Mouse (Mus musculus) MEL (cell line): ENCODE measurements around the gene Gsto2. TPM values are rescaled to one million over a fixed set of nuclear protein-coding genes. Genes with fewer than 3 reads are reported as not detected.

ENCODE experiments used
- DNase-seq: peaks from one replicate; pipeline ENCODE4 v3.0.0; 2011; ENCODE audit warnings: low read depth, low spot score
- H3K27ac ChIP-seq: 2 replicates; pipeline ENCODE4 v1.5.1; 2012; ENCODE audit warnings: low read depth, mild to moderate bottlenecking, control low read depth, low read length, moderate library complexity; ENCODE audit not compliant: control insufficient read depth
- H3K27me3 ChIP-seq, 2 experiments: fragments of 150-350 bp in 1 of 2; sonication (generic) in 1 of 2; 2 replicates each; pipeline ENCODE4 v1.6.1; 2012; ENCODE audit warnings: low read length in 2 of 2, mild to moderate bottlenecking in 2 of 2, improper control_type of control experiment in 1 of 2, moderate library complexity in 1 of 2; ENCODE audit not compliant: insufficient read depth in 2 of 2, control insufficient read depth in 1 of 2
- H3K36me3 ChIP-seq, 2 experiments: 2 replicates each; pipeline ENCODE4 v1.6.1; 2012 to 2014; ENCODE audit warnings: low read length in 2 of 2, improper control_type of control experiment in 1 of 2, inconsistent platforms in 1 of 2, mild to moderate bottlenecking in 1 of 2; ENCODE audit not compliant: insufficient read depth in 2 of 2, control insufficient read depth in 1 of 2
- H3K4me1 ChIP-seq, 2 experiments: fragments of 150-350 bp in 1 of 2; sonication (generic) in 1 of 2; 2 replicates each; pipeline ENCODE4 v1.6.1; 2012; ENCODE audit warnings: low read length in 2 of 2, improper control_type of control experiment in 1 of 2, mild to moderate bottlenecking in 1 of 2; ENCODE audit not compliant: insufficient read depth in 2 of 2, control insufficient read depth in 1 of 2
- H3K4me3 ChIP-seq, 2 experiments: fragments of 150-350 bp in 1 of 2; sonication (generic) in 1 of 2; 2 replicates each; pipeline ENCODE4 v1.5.1; 2012; ENCODE audit warnings: low read depth in 2 of 2, low read length in 2 of 2, mild to moderate bottlenecking in 2 of 2, moderate library complexity in 2 of 2, control low read depth in 1 of 2, improper control_type of control experiment in 1 of 2; ENCODE audit not compliant: control insufficient read depth in 1 of 2, insufficient read depth in 1 of 2
- H3K79me2 ChIP-seq: 2 replicates; pipeline ENCODE4 v1.6.1; 2012; ENCODE audit warnings: mild to moderate bottlenecking, low read length, moderate library complexity; ENCODE audit not compliant: control insufficient read depth, poor library complexity, insufficient read depth
- H3K9ac ChIP-seq: 2 replicates; pipeline ENCODE4 v1.6.1; 2012; ENCODE audit warnings: low read depth, mild to moderate bottlenecking, control low read depth, low read length, moderate library complexity; ENCODE audit not compliant: control insufficient read depth, poor library complexity, severe bottlenecking
- H3K9me3 ChIP-seq: fragments of 150-350 bp; sonication (generic); replicated peaks from 2 replicates; pipeline ENCODE4 v1.6.1; 2012; ENCODE audit warnings: mild to moderate bottlenecking, low read length, improper control_type of control experiment, moderate library complexity; ENCODE audit not compliant: insufficient read depth
- BHLHE40 ChIP-seq: IDR thresholded peaks from 2 replicates; pipeline ENCODE4 v1.6.1; 2012; ENCODE audit warnings: low read depth, mild to moderate bottlenecking, inconsistent platforms, low read length, improper control_type of control experiment, borderline replicate concordance
- CTCF ChIP-seq, 3 experiments: IDR thresholded peaks in 2 of 3; conservative IDR thresholded peaks in 1 of 3; 2 replicates each; pipeline ENCODE4 v1.5.1; 2011 to 2012; ENCODE audit warnings: low read length in 3 of 3, low read depth in 2 of 3, mild to moderate bottlenecking in 2 of 3, improper control_type of control experiment in 1 of 3, inconsistent platforms in 1 of 3, mixed read lengths in 1 of 3, moderate library complexity in 1 of 3; ENCODE audit not compliant: control insufficient read depth in 1 of 3, insufficient read depth in 1 of 3, poor library complexity in 1 of 3, severe bottlenecking in 1 of 3
- E2F4 ChIP-seq: IDR thresholded peaks from 2 replicates; pipeline ENCODE4 v1.6.1; 2011; ENCODE audit warnings: low read depth, low read length, improper control_type of control experiment, borderline replicate concordance
- ELF1 ChIP-seq: IDR thresholded peaks from 2 replicates; pipeline ENCODE4 v1.6.1; 2014; ENCODE audit warnings: low read depth, mild to moderate bottlenecking, inconsistent platforms, low read length, improper control_type of control experiment, moderate library complexity
- EP300 ChIP-seq, 2 experiments: IDR thresholded peaks; 2 replicates each; pipeline ENCODE4 v1.6.1; 2011; ENCODE audit warnings: improper control_type of control experiment in 2 of 2, low read length in 2 of 2, low read depth in 1 of 2, mild to moderate bottlenecking in 1 of 2
- GATA1 ChIP-seq: IDR thresholded peaks from 2 replicates; pipeline ENCODE4 v1.6.1; 2011; ENCODE audit warnings: low read depth, low read length, improper control_type of control experiment
- HCFC1 ChIP-seq: IDR thresholded peaks from 2 replicates; pipeline ENCODE4 v1.6.1; 2012; ENCODE audit warnings: low read depth, mild to moderate bottlenecking, inconsistent platforms, low read length, improper control_type of control experiment, moderate library complexity
- JUND ChIP-seq: IDR thresholded peaks from 2 replicates; pipeline ENCODE4 v1.6.1; 2011; ENCODE audit warnings: low read depth, mild to moderate bottlenecking, improper control_type of control experiment, low read length
- KAT2A ChIP-seq: conservative IDR thresholded peaks from 2 replicates; pipeline ENCODE4 v1.6.1; 2012; ENCODE audit warnings: low read depth, low read length, improper control_type of control experiment, inconsistent platforms
- MAFK ChIP-seq: IDR thresholded peaks from 2 replicates; pipeline ENCODE4 v1.6.1; 2011; ENCODE audit warnings: low read depth, mild to moderate bottlenecking, low read length, improper control_type of control experiment, borderline replicate concordance
- MAX ChIP-seq: IDR thresholded peaks from 2 replicates; pipeline ENCODE4 v1.6.1; 2011; ENCODE audit warnings: low read length, improper control_type of control experiment
- MEF2A ChIP-seq: IDR thresholded peaks from 2 replicates; pipeline ENCODE4 v1.6.1; 2014; ENCODE audit warnings: low read depth, mild to moderate bottlenecking, inconsistent platforms, low read length, improper control_type of control experiment; ENCODE audit not compliant: poor library complexity, insufficient replicate concordance, severe bottlenecking; ENCODE audit errors: extremely low read depth
- MXI1 ChIP-seq: IDR thresholded peaks from 2 replicates; pipeline ENCODE4 v1.6.1; 2011; ENCODE audit warnings: mild to moderate bottlenecking, low read depth, low read length, improper control_type of control experiment
- MYB ChIP-seq: IDR thresholded peaks from 2 replicates; pipeline ENCODE4 v1.6.1; 2011; ENCODE audit warnings: mild to moderate bottlenecking, low read depth, low read length, improper control_type of control experiment
- MYC ChIP-seq: IDR thresholded peaks from 2 replicates; pipeline ENCODE4 v1.6.1; 2011; ENCODE audit warnings: low read depth, mild to moderate bottlenecking, low read length, improper control_type of control experiment, moderate library complexity
- NELFE ChIP-seq: IDR thresholded peaks from 2 replicates; pipeline ENCODE4 v1.6.1; 2011; ENCODE audit warnings: low read depth, low read length, improper control_type of control experiment
- NRF1 ChIP-seq: IDR thresholded peaks from 2 replicates; pipeline ENCODE4 v1.6.1; 2014; ENCODE audit warnings: low read depth, mild to moderate bottlenecking, inconsistent platforms, low read length, improper control_type of control experiment, moderate library complexity; ENCODE audit not compliant: poor library complexity, insufficient read depth, severe bottlenecking
- POLR2A ChIP-seq, 2 experiments: IDR thresholded peaks; 2 replicates each; pipeline ENCODE4 v1.6.1; 2011 to 2012; ENCODE audit warnings: low read length in 2 of 2, mild to moderate bottlenecking in 2 of 2, control low read depth in 1 of 2, improper control_type of control experiment in 1 of 2, low read depth in 1 of 2, moderate library complexity in 1 of 2; ENCODE audit not compliant: control insufficient read depth in 1 of 2, insufficient read depth in 1 of 2, poor library complexity in 1 of 2
- POLR2AphosphoS5 ChIP-seq: IDR thresholded peaks from 2 replicates; pipeline ENCODE4 v1.6.1; 2012; ENCODE audit warnings: low read depth, borderline replicate concordance, mild to moderate bottlenecking, inconsistent platforms, low read length, moderate library complexity, mixed read lengths
- RCOR1 ChIP-seq: IDR thresholded peaks from 2 replicates; pipeline ENCODE4 v1.6.1; 2012; ENCODE audit warnings: low read depth, mild to moderate bottlenecking, inconsistent platforms, low read length, improper control_type of control experiment
- SIN3A ChIP-seq: IDR thresholded peaks from 2 replicates; pipeline ENCODE4 v1.6.1; 2012; ENCODE audit warnings: low read length, improper control_type of control experiment, inconsistent platforms
- TAL1 ChIP-seq: IDR thresholded peaks from 2 replicates; pipeline ENCODE4 v1.6.1; 2012; ENCODE audit warnings: mild to moderate bottlenecking, inconsistent platforms, low read length, moderate library complexity, mixed read lengths
- TBP ChIP-seq: IDR thresholded peaks from 2 replicates; pipeline ENCODE4 v1.8.0; 2011; ENCODE audit warnings: low read depth, low read length, improper control_type of control experiment
- TCF12 ChIP-seq: IDR thresholded peaks from 2 replicates; pipeline ENCODE4 v1.6.1; 2014; ENCODE audit warnings: low read depth, mild to moderate bottlenecking, inconsistent platforms, low read length, improper control_type of control experiment, moderate library complexity
- UBTF ChIP-seq: IDR thresholded peaks from 2 replicates; pipeline ENCODE4 v1.6.1; 2012; ENCODE audit warnings: low read depth, mild to moderate bottlenecking, inconsistent platforms, low read length, improper control_type of control experiment, moderate library complexity, borderline replicate concordance; ENCODE audit not compliant: insufficient read depth
- USF1 ChIP-seq: IDR thresholded peaks from 2 replicates; pipeline ENCODE4 v1.6.1; 2014; ENCODE audit warnings: low read depth, mild to moderate bottlenecking, inconsistent platforms, low read length, improper control_type of control experiment, moderate library complexity
- USF2 ChIP-seq, 2 experiments: IDR thresholded peaks; 2 replicates each; pipeline ENCODE4 v1.6.1; 2011 to 2012; ENCODE audit warnings: improper control_type of control experiment in 2 of 2, low read length in 2 of 2, borderline replicate concordance in 1 of 2, inconsistent platforms in 1 of 2, low read depth in 1 of 2, mild to moderate bottlenecking in 1 of 2; ENCODE audit not compliant: insufficient read depth in 1 of 2
- ZMIZ1 ChIP-seq: IDR thresholded peaks from 2 replicates; pipeline ENCODE4 v1.6.1; 2012; ENCODE audit warnings: low read depth, mild to moderate bottlenecking, inconsistent platforms, low read length, improper control_type of control experiment, moderate library complexity
- ZNF384 ChIP-seq: IDR thresholded peaks from 2 replicates; pipeline ENCODE4 v1.6.1; 2012; ENCODE audit warnings: low read depth, mild to moderate bottlenecking, inconsistent platforms, low read length, improper control_type of control experiment
- polyA plus RNA-seq, 2 experiments: library from polyadenylated mRNA; stranded (reverse) in 1 of 2; unstranded in 1 of 2; fragments of >175 nt in 1 of 2; fragments of >200 nt in 1 of 2; gene quantifications; 2 replicates each; pipeline versions ENCODE4 v1.2.1 to v1.2.4; 2012; ENCODE audit warnings: low replicate concordance in 2 of 2, low read depth in 1 of 2; ENCODE audit not compliant: insufficient read length in 2 of 2, insufficient read depth in 1 of 2, missing spikeins in 1 of 2
- total RNA-seq: library from RNA; depleted of rRNA; stranded (reverse); fragments of 300-350 nt; gene quantifications from 2 replicates; pipeline ENCODE4 v1.2.3, GENCODE M21; 2012

Gsto2 gene
- total and polyA plus RNA-seq, 3 experiments, result 0.14 TPM; not detected in 2

- 0 out of 4 replicates have a peak, but pooled peaks cover 0 to 3% of the 10 kb centered on the region in 2 experiments for H3K4me1 ChIP-seq
- H3K4me3 ChIP-seq, result no peak overlapping the region
- H3K27ac ChIP-seq, result no peak overlapping the region
- H3K9me3 ChIP-seq, result no peaks in the 10 kb centered on the region
- no peaks in the 10 kb centered on the region for H3K79me2 ChIP-seq
- peaks cover 0 to 2% of the 10 kb centered on the region in 2 experiments; a peak in 1 of 4 replicates for H3K36me3 ChIP-seq
- H3K9ac ChIP-seq, result no peak overlapping the region
- H3K27me3 ChIP-seq, result peaks cover 0 to 2% of the 10 kb centered on the region in 2 experiments; a peak in 1 of 4 replicates
- TF ChIP-seq MEF2A (no peak), USF1 (no peak), SIN3A (no peak), JUND (no peak), TBP (no peak), ZNF384 (no peak), MAFK (no peak), TAL1 (no peak), MYC (no peak), MAX (no peak), TCF12 (no peak), BHLHE40 (no peak), MYB (no peak), NELFE (no peak), NRF1 (no peak), RCOR1 (no peak), GATA1 (no peak)
- DNase-seq, result no peak
Observed at GRCm38 (mm10) chr19:47882882-47883254, 17.5 kb downstream of the Gsto2 start.

GRCm38 (mm10) chr19:47884296-47885085, 19.2 kb downstream of the Gsto2 start:
- H3K27ac ChIP-seq, result no peak overlapping the region
- no peaks in the 10 kb centered on the region for H3K9me3 ChIP-seq
- 0 out of 4 replicates have a peak, but pooled peaks cover 0 to 3% of the 10 kb centered on the region in 2 experiments for H3K4me1 ChIP-seq
- H3K27me3 ChIP-seq, result peaks cover 0 to 2% of the 10 kb centered on the region in 2 experiments; a peak in 1 of 4 replicates
- H3K4me3 ChIP-seq, result no peak overlapping the region
- no peaks in the 10 kb centered on the region for H3K79me2 ChIP-seq
- DNase-seq, result no peak
- H3K9ac ChIP-seq, result no peak overlapping the region
- peaks cover 0 to 2% of the 10 kb centered on the region in 2 experiments; a peak in 1 of 4 replicates for H3K36me3 ChIP-seq
- TF ChIP-seq MXI1, result no peak
- TF ChIP-seq POLR2A (IDR thresholded peaks at IDR 0.05; ENCODE audit: control insufficient read depth in 1 of 2, insufficient read depth in 1 of 2, low read depth in 1 of 2, low read length in 2 of 2, poor library complexity in 1 of 2), result no peak
- no peak for TF ChIP-seq TCF12
- no peak for TF ChIP-seq USF2 (IDR thresholded peaks at IDR 0.05; ENCODE audit: borderline replicate concordance in 1 of 2, insufficient read depth in 1 of 2, low read depth in 1 of 2, low read length in 2 of 2)
- TF ChIP-seq EP300 (IDR thresholded peaks at IDR 0.05; ENCODE audit: low read depth in 1 of 2, low read length in 2 of 2), result no peak
- TF ChIP-seq POLR2AphosphoS5, result no peak
- TF ChIP-seq CTCF (IDR thresholded peaks at IDR 0.05 in 2 of 3, conservative IDR thresholded peaks at IDR 0.05 in 1 of 3; ENCODE audit: control insufficient read depth in 1 of 3, insufficient read depth in 1 of 3, low read depth in 2 of 3, low read length in 3 of 3, poor library complexity in 1 of 3, severe bottlenecking in 1 of 3), result no peak
- TF ChIP-seq NELFE, result no peak
- no peak for TF ChIP-seq UBTF
- TF ChIP-seq TAL1, result no peak
- TF ChIP-seq ZMIZ1, result no peak
- no peak for TF ChIP-seq KAT2A
- no peak for TF ChIP-seq MAFK
- TF ChIP-seq HCFC1, result no peak
- TF ChIP-seq E2F4, result no peak
- TF ChIP-seq MEF2A, result no peak
- TF ChIP-seq ELF1, result no peak
- no peak for TF ChIP-seq ZNF384
- TF ChIP-seq, all 39 proteins: peak for 0
